Mouse (Mus musculus) yolk sac, embryonic 10.5 days (tissue): ENCODE measurements at regions not wholly inside any gene's neighbourhood (a gene's known extent, or its start where the extent isn't known, plus 50 kb on each side); places are given as distances from the start of the nearest gene placed in this dataset.
A peak's percentile ranks its signal among the peaks of the same experiment; 100 is the strongest.

Experiments used
- DNase-seq: peaks from one replicate; pipeline ENCODE4 v3.0.0-alpha.2; 2017; ENCODE audit warnings: low spot score

DNA sequence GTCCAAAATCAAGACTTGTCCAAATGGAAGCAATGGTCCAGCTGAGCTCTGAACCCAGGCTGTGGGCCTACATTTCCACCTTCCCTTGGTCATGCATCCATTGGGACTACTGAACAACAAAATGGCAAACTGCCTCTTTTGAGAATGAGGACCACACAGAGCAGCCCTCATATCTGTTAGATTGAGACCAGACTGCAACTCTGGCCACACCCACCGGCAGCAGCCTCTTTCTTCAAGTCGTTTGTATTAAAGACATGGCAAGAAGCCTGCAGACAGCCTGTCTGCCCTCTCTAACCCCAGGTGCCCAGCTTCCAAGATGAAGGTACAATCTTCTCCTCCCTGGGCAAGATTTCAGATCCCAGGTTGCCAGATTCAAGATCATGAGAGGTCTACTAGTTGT, 51.8 kb upstream of the St6galnac3 start:
- DNase-seq, result no peak

DNA sequence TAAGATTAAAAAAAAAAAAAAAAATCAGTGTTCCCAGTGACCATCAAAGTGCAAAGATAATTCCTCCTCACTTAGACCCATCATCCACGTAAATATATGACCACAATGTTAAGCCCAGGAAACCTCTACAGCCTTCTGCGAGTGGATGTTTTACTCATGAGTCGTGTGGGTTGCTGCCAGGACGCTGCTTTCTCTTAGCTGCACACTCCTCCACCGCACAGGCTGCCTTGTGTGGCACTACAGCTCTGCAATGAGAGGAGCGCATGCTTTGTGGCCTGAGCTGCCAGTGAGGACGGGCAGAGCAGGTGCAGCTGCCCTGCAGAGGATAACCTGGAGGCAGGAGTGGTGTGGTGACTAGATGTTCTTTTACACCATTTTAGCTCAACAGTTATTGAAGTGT, 53.4 kb upstream of the St6galnac3 start:
- no peak for DNase-seq

DNA sequence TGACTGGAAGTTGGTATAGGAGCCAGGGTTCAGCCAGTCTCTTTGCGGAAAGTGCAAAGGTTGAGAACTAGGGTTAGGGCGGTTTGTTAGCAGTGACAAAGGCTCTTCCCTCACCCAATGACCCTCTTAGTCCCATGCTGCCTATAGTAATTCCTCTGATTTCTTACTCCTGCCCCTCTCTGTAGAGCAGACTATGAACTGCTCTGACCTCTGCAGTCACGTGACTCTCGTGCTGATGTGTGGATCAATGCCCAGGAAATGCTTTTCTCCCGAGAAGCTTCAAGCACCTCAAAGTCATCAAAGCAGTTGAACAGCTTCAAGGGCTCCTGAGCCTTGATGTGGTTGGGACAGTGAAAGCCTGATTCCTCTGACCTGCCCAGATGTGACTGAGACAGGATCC, 57.5 kb upstream of the St6galnac3 start:
- peak; percentile 46 for DNase-seq

DNA sequence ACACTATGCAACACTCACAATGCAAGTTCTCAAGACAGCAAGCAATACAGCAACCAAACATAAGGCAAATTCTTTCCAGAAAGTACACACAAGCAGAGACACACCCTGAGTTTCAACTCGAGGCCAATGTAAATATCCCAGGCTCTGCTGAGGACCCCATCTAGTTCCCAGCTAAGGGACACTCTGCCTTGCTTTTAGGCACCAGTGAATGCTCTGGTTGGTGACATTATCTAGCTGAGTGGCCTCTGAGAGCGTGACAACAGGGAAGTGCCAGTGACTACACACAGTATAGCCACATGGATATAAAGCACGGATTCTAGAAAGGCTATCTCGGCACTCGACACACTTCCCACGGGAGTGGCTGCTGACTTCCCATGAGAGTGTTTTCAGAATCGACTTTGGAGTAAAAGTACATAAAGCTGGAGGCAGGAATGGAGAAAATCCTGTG, 58.3 kb upstream of the St6galnac3 start:
- DNase-seq, result no peak

DNA sequence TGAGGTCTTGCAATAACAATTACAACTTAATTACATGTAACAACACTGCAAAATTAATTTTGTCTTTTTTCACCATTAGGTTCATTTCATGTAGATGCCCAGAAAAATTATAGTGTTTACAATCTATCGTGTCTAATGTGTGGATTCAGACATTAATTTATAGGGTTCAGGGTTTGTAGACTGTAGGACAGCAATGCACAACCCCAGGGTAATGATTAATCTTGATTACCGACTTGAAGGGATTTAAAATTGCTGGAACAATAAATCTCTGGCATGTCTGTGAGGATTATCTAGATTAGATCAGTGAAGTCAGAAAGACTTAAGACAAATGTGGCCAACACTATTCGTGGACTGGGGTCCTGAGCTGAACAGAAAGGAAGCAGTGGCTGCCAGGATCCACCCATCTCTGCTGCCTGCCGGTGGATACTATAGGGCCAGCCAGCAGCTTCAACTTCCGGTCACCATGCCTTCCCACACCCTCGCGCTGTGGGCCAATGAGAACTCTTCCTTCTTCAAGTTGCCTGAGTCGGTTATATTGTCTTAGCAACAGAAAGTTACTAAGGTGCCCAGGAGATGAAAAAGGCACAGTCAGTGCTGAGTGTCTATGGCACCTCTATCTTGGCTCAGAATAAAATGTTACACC, 59.1 kb upstream of the St6galnac3 start:
- DNase-seq, result no peak

DNA sequence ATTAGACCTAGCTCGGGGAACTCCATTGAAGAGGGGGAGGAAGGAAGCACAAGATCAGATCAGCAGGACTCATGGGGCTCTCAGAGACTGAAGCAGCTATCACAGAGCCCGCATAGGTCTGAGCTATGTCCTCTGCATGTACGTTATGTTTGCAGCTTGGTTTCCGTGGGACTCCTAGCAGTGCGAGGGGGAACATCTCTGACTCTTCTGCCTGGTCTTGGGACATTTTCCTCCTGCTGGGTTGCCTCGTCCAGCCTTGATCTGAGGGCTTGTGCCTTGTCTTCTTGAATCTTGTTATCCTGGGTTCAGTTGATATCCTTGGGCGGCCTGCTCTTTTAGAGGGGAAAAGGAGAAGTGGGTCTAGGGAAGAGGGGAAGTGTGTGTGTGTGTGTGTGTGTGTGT, 53.6 kb upstream of the Asb17 start:
- no peak for DNase-seq

DNA sequence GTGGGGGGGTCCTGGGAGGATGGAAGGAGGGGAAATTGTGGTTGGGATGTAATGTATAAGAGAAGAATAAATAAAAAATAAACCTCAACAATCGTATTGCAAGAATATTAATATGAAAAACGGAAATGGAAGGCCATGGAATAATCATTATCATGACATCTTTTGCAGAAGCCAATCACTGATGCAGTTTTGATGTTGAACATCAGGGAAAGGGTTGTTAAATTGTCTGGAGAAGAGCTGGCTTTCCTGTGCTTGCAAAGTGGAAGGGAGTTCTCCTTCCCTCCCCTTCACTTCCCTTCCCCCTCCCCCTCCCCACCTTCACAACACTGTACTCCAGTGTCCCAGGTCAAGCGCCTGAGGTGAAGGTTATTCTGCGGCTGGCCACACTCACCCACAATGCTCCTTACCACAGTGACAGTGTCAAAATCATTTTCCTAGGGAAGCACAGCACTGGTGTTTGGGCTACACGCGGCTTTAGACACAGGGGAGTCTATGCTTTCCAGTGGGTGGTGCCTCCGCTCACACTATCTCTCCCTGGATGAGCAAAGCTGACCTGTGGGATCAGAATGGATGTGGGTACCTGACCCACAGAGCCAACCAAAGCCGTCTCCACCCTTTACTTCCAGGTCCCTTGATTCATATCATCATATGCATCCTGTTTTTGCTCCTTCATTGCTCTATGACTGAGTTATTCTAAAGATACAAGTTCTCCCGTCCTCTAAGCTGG, 53.0 kb upstream of the Asb17 start:
- peak; percentile 38 for DNase-seq

DNA sequence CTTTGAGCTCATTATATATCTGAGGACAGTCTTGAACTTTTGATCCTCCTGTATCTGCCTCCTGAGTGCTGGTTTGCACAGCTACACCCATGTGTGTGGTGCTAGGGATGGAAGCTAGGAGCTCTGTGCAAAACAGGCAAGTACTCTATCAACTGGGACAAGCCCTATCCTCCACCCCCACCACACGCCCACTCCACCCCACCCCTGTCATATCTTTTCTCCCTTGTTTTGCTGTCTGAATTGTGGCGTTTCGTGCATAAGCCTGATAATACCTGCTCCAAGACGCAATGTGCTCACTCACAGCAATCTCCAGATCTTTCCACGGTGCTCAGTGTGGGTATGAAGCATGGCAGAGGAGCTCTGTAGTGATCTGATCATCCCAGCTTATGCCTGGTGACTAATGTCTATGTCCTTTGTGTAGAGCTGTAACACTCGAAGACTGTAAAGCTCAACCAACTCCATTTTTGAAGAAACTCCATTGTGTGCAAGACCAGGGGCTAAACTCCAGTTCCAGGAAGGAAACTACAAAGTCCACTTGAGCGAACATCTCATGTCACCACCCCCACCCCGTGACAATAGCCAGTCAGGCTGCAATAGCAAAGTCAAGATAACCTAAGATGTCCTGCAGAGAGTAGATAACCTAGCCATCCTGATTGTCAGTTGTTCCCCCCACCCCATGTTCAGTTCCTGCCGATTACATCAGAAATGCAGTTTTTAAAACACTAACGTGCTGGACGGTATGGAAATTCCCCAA, 52.2 kb upstream of the Asb17 start:
- DNase-seq, result peak; percentile 86

DNA sequence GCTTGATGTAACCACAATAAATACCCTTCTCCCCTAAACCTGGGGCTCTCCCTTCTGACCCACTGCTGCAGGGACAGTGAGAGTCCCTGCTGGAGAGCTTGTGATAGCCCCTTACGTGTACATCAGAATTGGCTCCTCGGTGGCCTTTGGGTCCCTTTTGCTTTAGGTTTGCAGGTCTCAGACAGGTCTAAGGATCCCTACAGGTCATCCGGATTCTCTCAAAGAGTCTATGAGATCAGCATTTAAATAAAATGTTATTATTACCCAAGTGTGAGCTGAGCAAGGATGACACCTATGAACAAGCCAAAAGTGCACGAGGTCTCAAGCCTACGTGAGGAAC, 51.7 kb upstream of the Asb17 start:
- no peak for DNase-seq
